Mouse (Mus musculus) embryonic facial prominence, embryonic 13.5 days (tissue): Measurements from ENCODE around the gene Ehmt1. TPM values are rescaled to one million over a fixed set of nuclear protein-coding genes. Genes with fewer than 3 reads are reported as not detected.

ENCODE experiments used
- ATAC-seq: fragments of 200-750 bp; cut with Nextera tagmentation; 2 replicates; pipeline ENCODE4 v1.8.0; 2017; ENCODE audit warnings: low read depth; ENCODE audit not compliant: insufficient number of reproducible peaks, insufficient read depth, low FRiP score, low TSS enrichment
- H3K27ac ChIP-seq: fragments of 300-500 bp; sonication (generic); 2 replicates; pipeline ENCODE4 v1.5.1; 2015; ENCODE audit warnings: moderate library complexity, mild to moderate bottlenecking, inconsistent platforms
- H3K27me3 ChIP-seq: fragments of 300-500 bp; sonication (generic); 2 replicates; pipeline ENCODE4 v1.6.1; 2015; ENCODE audit warnings: mild to moderate bottlenecking, inconsistent platforms
- H3K36me3 ChIP-seq: fragments of 300-500 bp; sonication (generic); 2 replicates; pipeline ENCODE4 v1.6.1; 2015; ENCODE audit warnings: mild to moderate bottlenecking, inconsistent platforms
- H3K4me1 ChIP-seq: fragments of 300-500 bp; sonication (generic); 2 replicates; pipeline ENCODE4 v1.6.1; 2015; ENCODE audit warnings: inconsistent platforms
- H3K4me2 ChIP-seq: fragments of 300-500 bp; sonication (generic); 2 replicates; pipeline ENCODE4 v1.6.1; 2015; ENCODE audit warnings: moderate library complexity, mild to moderate bottlenecking, inconsistent platforms
- H3K4me3 ChIP-seq: fragments of 300-500 bp; sonication (generic); 2 replicates; pipeline ENCODE4 v1.5.1; 2015; ENCODE audit warnings: mild to moderate bottlenecking, inconsistent platforms
- H3K9ac ChIP-seq: fragments of 300-500 bp; sonication (generic); 2 replicates; pipeline ENCODE4 v1.6.1; 2015; ENCODE audit warnings: mild to moderate bottlenecking, inconsistent platforms
- H3K9me3 ChIP-seq: fragments of 300-500 bp; sonication (generic); 2 replicates; pipeline ENCODE4 v1.6.1; 2016; ENCODE audit warnings: inconsistent platforms
- WGBS: fragments of 180-500 bp; shearing (Covaris S2); methylation state at CpG from one replicate; pipeline ENCODE4 v1.1.7; 2015; ENCODE audit warnings: mixed read lengths; 5-methylcytosine and 5-hydroxymethylcytosine counted together
- polyA plus RNA-seq: library from polyadenylated mRNA; unstranded; fragments of >200 nt; fragmentation: Nextera tagmentation; extraction: Ambion mirVana; gene quantifications from 2 replicates; pipeline ENCODE4 v1.2.1, GENCODE M21; 2015

Gene Ehmt1
- polyA plus RNA-seq, 1 experiment from 2014 or later, result 115 TPM

DNA sequence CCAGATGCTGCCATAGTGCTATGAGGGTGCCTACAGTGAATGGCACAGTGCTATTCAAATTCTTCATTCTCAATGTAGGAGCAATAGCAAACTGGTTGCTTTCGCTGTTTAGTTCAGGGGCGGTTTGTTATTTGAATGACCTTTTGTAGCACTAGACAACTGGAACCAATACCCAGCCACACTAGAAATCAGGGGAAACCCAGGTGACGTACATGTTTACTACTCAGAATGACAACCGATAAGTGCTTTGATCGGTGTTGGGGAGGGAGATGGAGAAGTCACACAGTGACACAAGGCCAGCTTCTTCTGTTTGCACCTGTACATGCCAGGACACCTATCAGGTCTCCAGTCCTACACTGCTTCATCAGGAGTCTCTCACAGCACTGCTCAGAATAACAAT lies 10.2 kb upstream of the Ehmt1 start:
- no peak for ATAC-seq
- Histone ChIP-seq H3K4me2 (no peak overlapping the region), H3K9ac (no peak overlapping the region), H3K27me3 (peaks cover 10% of the 10 kb centered on the region), H3K36me3 (peaks cover 3% of the 10 kb centered on the region; the same call in 1 of the 2 replicates), H3K4me3 (no peak overlapping the region), H3K9me3 (no peaks in the 10 kb centered on the region), H3K27ac (no peak overlapping the region), H3K4me1 (peaks cover 8% of the 10 kb centered on the region)
- WGBS, result 87% methylated on average over 5 of the region's 5 CpGs

DNA sequence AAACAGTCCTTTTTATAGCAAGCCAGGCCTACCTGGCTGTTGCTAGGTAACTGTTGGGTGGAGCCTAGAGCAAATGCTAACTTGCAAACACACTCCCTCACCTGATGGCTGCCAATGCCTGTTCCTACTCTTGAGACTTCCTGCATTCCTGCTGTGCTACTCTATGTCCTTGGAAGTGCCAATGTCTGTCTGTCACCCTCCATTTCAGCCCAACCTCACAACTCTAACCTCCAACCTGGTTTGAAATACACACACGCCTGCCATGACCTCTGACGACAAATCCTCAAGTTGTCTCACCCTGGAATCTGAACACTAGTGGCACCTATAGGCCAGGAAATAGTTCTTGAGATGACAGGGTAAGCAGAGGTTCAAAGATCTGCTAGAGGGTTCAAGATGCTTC lies 9.7 kb upstream of the Ehmt1 start:
- ATAC-seq, result no peak
- H3K36me3 ChIP-seq, result peaks cover 3% of the 10 kb centered on the region; the same call in 1 of the 2 replicates
- no peak overlapping the region for H3K4me2 ChIP-seq
- H3K27me3 ChIP-seq, result peaks cover 6% of the 10 kb centered on the region
- no peaks in the 10 kb centered on the region for H3K9me3 ChIP-seq
- no peak overlapping the region for H3K27ac ChIP-seq
- H3K4me3 ChIP-seq, result no peak overlapping the region
- peaks cover 3% of the 10 kb centered on the region for H3K4me1 ChIP-seq
- 57% methylated on average over 2 of the region's 2 CpGs for WGBS
- H3K9ac ChIP-seq, result no peak overlapping the region

DNA sequence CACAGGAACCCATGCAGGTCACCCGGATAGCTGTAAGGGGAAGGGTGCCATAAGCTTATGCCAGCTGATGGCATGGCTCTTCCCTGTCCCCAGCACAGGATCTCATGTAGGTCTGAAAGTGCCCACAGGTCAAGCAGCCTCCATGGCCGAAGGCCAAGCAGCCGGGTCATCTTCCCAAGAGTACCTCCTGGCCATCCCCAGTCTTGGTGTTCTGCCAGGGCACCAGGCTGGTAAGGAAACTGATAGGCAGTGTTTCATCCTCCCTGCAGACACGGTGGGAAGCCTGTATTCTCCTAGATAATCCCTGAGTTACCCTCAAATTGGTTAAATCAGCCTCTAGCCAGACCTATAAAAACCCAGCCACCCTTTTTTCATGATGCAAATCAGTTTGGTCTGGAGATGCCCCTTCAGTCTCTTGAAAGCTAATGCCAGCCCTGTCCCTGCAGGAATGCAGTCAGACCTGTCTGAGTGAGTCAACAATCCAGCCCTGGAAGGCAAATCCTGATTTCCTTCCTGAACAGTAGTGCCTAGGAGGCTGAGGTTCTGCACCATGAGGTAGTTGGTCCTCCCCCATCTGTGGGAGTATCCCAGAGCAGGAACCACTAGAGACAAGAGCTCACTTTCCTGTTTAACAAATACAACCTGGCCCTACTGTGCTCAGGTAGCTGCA lies 8.5 kb upstream of the Ehmt1 start:
- Histone ChIP-seq H3K27me3 (0 out of 2 replicates have a peak, but pooled peaks cover 2% of the 10 kb centered on the region), H3K4me2 (0 out of 2 replicates have a peak overlapping the region, but pooled peaks have one; percentile 3), H3K9ac (no peak overlapping the region), H3K36me3 (peaks cover 3% of the 10 kb centered on the region; the same call in 1 of the 2 replicates), H3K4me3 (no peak overlapping the region), H3K4me1 (no peaks in the 10 kb centered on the region), H3K9me3 (no peaks in the 10 kb centered on the region), H3K27ac (peak overlapping the region; percentile 66)
- 63% methylated on average over 4 of the region's 4 CpGs for WGBS
- peak; percentile 53 for ATAC-seq

DNA sequence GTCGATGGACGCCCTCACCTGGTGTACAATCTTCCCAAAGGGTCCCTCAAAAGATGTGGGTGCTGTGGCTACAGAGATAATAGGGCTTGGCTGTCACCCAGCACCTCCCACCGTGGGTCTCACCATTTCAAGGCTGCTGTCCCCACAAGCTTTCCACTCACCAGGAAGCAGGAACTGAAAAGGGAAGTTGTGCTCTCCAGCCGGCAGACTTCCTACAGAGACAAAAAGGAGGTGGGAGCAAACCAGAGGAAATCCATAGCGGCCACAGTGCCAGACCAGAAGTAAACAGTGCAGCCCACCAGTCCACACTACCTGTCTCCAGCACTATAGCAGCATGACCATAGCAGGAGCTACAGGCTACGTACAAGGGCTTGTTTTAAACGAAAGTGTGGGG lies 7.5 kb upstream of the Ehmt1 start:
- ATAC-seq, result no peak
- H3K27ac ChIP-seq, result no peak overlapping the region
- no peaks in the 10 kb centered on the region for H3K4me1 ChIP-seq
- 0 out of 2 replicates have a peak, but pooled peaks cover 2% of the 10 kb centered on the region for H3K27me3 ChIP-seq
- H3K36me3 ChIP-seq, result peaks cover 3% of the 10 kb centered on the region; the same call in 1 of the 2 replicates
- no peak overlapping the region; the same call in 1 of the 2 replicates for H3K9ac ChIP-seq
- no peak overlapping the region for H3K4me2 ChIP-seq
- H3K4me3 ChIP-seq, result no peak overlapping the region
- H3K9me3 ChIP-seq, result no peaks in the 10 kb centered on the region
- WGBS, result 71% methylated on average over 7 of the region's 7 CpGs

DNA sequence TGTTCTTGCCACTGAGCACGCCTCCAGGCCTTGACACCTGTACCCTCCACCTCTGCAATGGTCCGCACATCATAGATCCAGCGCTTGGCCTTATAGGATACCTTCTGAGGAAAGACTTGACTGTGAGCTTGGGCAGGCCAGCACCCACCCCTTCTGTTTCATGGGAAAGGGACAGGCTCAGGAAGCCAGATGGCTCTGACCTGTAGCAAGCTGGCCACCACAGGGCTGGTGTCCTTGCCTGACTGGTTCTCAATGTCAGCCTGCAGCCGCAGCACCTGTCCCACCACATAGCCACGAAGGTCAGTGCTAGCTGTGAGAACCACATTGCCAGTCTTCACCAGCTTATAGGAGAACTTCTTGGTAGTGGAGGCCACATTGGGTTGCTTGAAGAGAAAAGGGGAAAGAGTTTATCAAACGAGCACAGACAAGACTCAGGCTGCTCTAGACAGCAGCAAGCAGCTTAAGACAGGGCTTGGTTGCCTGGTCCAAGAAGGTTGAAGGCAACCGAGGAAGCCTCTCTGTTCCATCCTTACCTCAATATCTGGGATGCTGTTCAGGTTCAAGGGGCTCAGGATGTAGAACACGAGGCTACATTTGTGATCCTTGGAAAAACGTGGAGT lies 7.0 kb upstream of the Ehmt1 start:
- Histone ChIP-seq H3K36me3 (peaks cover 3% of the 10 kb centered on the region; the same call in 1 of the 2 replicates), H3K4me2 (no peak overlapping the region), H3K9ac (no peak overlapping the region), H3K27me3 (0 out of 2 replicates have a peak, but pooled peaks cover 2% of the 10 kb centered on the region), H3K9me3 (no peaks in the 10 kb centered on the region), H3K4me1 (no peaks in the 10 kb centered on the region), H3K4me3 (no peak overlapping the region), H3K27ac (no peak overlapping the region)
- no peak for ATAC-seq
- 81% methylated on average over 9 of the region's 9 CpGs for WGBS

DNA sequence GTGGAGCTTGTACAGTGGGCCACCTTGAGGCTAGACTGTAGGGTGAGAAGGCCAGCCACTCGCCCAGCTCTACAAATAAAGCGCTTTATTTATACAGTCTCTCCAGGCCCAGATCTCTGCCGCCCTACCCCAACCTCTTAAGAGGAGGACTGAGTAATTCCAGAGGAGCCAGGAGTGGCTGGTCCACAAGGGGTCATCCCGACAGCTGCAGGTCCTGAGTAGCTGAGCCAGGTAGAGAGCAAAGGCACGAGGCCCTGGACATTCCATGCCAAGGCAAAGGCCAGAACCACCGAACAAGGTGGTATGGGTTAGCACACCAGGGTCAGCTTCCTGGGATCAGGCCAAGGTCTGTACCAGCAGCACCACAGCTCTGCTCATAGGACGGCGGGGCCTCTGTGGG lies 5.9 kb upstream of the Ehmt1 start:
- Histone ChIP-seq H3K4me3 (no peak overlapping the region), H3K36me3 (peaks cover 3% of the 10 kb centered on the region; the same call in 1 of the 2 replicates), H3K27me3 (0 out of 2 replicates have a peak, but pooled peaks cover 2% of the 10 kb centered on the region), H3K4me2 (no peak overlapping the region), H3K27ac (no peak overlapping the region), H3K9ac (no peak overlapping the region), H3K4me1 (no peaks in the 10 kb centered on the region), H3K9me3 (no peaks in the 10 kb centered on the region)
- 85% methylated on average over 8 of the region's 8 CpGs for WGBS
- ATAC-seq, result 0 out of 2 replicates have a peak, but pooled peaks have one; percentile 22

DNA sequence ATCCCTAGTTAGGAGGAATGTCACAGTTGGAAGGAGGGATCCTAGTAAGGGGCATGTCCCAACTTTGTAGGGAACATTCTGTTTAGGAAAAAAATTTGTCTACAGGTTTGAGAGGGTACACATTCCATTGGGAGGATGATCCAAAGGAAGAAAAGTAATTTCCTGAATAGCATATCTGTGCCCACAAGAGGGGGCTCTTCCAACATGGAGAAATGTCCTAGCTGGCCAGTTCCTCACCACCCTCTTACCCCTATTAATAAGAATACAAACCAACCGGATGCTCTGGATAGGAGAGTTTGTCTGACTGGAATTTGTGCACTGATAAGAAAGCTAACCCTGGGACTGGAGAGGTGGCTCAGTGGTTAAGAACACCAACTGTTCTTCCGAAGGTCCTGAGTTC lies 4.1 kb upstream of the Ehmt1 start:
- Histone ChIP-seq H3K9ac (no peak overlapping the region), H3K4me2 (no peak overlapping the region), H3K4me1 (no peaks in the 10 kb centered on the region), H3K27me3 (no peaks in the 10 kb centered on the region), H3K36me3 (peaks cover 3% of the 10 kb centered on the region; the same call in 1 of the 2 replicates), H3K27ac (no peak overlapping the region), H3K4me3 (no peak overlapping the region), H3K9me3 (no peaks in the 10 kb centered on the region)
- WGBS, result 45% methylated on average over 2 of the region's 2 CpGs
- ATAC-seq, result no peak

DNA sequence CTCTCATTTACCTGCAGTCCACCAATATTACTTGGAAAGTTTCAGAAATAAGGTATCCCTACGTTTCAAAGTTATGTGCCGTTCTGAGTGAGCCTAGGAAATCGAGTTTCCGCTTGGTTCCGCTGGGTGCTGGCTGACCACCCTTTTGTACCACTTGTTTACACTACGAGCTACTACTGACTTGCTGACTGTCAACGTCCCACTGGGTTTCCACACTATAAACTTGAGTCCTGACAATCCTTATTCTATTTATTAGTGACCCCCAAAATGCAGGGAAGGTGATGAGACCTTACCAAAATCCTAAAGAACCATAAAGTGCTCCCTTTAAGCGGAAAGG lies 393 bp upstream of the Ehmt1 start:
- peak overlapping the region; percentile 96 for H3K27ac ChIP-seq
- no peaks in the 10 kb centered on the region for H3K9me3 ChIP-seq
- ATAC-seq, result no peak

DNA sequence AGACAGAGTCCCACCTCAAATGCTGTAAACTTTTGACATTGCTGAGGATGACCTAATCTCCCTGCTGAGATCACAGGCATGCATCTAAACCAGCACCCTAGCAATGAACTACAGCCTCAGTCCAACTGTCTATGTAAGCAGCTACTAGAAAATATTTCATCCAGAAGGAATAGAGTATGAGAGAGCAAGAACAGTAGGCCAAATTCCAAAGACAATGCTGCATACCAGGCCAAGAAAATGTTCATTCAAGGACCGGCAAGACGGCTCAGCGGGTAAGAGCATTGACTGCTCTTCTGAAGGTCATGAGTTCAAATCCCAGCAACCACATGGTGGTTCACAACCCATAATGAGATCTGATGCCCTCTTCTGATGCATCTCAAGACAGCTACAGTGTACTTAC lies 4.7 kb downstream of the Ehmt1 start:
- Histone ChIP-seq H3K27ac (no peak overlapping the region), H3K36me3 (peaks cover 18% of the 10 kb centered on the region; the same call in 1 of the 2 replicates), H3K4me3 (no peak overlapping the region), H3K9me3 (no peaks in the 10 kb centered on the region), H3K9ac (no peak overlapping the region), H3K4me2 (no peak overlapping the region), H3K27me3 (no peaks in the 10 kb centered on the region), H3K4me1 (peaks cover 11% of the 10 kb centered on the region)
- ATAC-seq, result no peak
- WGBS, result 93% methylated on average over 3 of the region's 3 CpGs

More for the DNA sequence above, 393 bp upstream of the Ehmt1 start:
- Histone ChIP-seq H3K4me3 (peak overlapping the region; percentile 90), H3K27me3 (no peaks in the 10 kb centered on the region), H3K4me2 (peak overlapping the region; percentile 64), H3K9ac (peak overlapping the region; percentile 99), H3K36me3 (no peaks in the 10 kb centered on the region), H3K4me1 (peaks cover 11% of the 10 kb centered on the region)
- 8% methylated on average over 8 of the region's 8 CpGs for WGBS

DNA sequence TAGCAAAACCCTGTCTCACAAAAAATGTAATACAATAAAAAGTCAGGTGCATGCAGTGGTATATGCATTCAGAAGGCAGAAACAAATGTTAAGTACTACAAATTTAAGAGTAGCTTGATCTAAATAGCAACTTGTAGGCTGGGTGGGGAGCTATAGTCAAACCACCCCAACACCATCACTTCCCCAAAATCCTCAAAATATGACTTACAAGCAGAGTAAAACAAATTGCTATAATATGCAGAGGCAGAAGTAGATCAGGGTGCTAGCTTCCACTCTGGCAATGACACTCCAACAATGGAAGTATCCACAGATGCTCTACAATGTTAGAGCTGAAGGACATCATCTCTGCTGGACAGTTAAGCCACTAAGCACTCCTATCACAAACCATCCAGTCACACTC lies 6.8 kb downstream of the Ehmt1 start:
- ATAC-seq, result no peak
- H3K4me2 ChIP-seq, result no peak overlapping the region
- H3K4me3 ChIP-seq, result no peak overlapping the region
- H3K9ac ChIP-seq, result no peak overlapping the region
- peaks cover 18% of the 10 kb centered on the region; the same call in 1 of the 2 replicates for H3K36me3 ChIP-seq
- no peaks in the 10 kb centered on the region for H3K9me3 ChIP-seq
- no peaks in the 10 kb centered on the region for H3K27me3 ChIP-seq
- H3K27ac ChIP-seq, result no peak overlapping the region
- H3K4me1 ChIP-seq, result peaks cover 3% of the 10 kb centered on the region

DNA sequence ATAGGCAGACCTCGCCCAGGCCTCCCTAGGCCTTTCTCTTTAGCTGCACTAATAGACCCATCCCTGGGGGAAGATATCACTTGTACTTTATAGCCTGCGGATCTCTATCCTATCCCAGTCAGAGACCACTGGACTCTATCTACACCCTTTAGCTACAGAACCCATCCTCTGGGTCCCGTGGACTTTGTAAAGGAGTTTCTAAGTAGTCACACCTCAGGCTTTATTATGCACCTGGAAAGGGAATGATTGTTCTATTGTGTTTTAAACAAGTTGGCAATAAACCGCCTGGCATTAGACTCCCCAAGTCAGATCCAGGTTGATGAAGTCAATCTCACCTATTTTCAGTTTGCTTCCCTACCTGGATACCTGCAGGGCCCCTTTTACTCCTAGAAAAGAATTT lies 7.2 kb downstream of the Ehmt1 start:
- Histone ChIP-seq H3K36me3 (peaks cover 18% of the 10 kb centered on the region; the same call in 1 of the 2 replicates), H3K4me3 (no peak overlapping the region), H3K4me2 (no peak overlapping the region), H3K9me3 (no peaks in the 10 kb centered on the region), H3K27ac (no peak overlapping the region), H3K27me3 (no peaks in the 10 kb centered on the region), H3K4me1 (no peaks in the 10 kb centered on the region), H3K9ac (no peak overlapping the region)
- WGBS, result 93% methylated on average over 4 of the region's 4 CpGs
- no peak for ATAC-seq

DNA sequence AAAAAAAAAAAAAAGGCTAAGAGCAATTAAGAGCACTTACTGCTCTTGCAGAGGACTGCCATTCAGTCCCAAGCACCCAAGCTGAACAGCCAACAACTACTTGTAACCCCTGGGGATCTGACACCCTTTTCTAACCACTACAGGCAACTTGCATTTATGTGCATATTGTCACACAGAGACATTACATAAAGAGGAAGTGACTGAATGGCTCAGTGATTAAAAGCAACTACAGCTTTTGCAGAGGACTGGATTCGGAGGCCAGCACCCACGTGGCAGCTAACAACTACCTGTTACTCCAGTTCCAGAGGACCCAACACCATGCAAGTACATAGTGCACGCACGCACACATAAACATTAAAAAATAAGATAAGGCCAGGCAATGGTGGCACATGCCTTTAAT lies 8.9 kb downstream of the Ehmt1 start:
- no peak overlapping the region for H3K9ac ChIP-seq
- H3K4me3 ChIP-seq, result no peak overlapping the region
- H3K36me3 ChIP-seq, result peaks cover 18% of the 10 kb centered on the region; the same call in 1 of the 2 replicates
- 92% methylated on average over 4 of the region's 4 CpGs for WGBS
- no peak for ATAC-seq
- no peaks in the 10 kb centered on the region for H3K27me3 ChIP-seq
- H3K4me2 ChIP-seq, result no peak overlapping the region
- H3K4me1 ChIP-seq, result peaks cover 14% of the 10 kb centered on the region
- no peak overlapping the region for H3K27ac ChIP-seq
- no peaks in the 10 kb centered on the region for H3K9me3 ChIP-seq
